Mouse (Mus musculus) spleen, postnatal 14 days (tissue): ENCODE data around the gene Plg.
A peak's percentile ranks its signal among the peaks of the same experiment; 100 is the strongest.

Experiments
- DNase-seq, 2 experiments: peaks; one replicate each; pipeline ENCODE4 v3.0.0; 2021 to 2022; ENCODE audit warnings: low spot score in 2 of 2

Plg gene

DNA sequence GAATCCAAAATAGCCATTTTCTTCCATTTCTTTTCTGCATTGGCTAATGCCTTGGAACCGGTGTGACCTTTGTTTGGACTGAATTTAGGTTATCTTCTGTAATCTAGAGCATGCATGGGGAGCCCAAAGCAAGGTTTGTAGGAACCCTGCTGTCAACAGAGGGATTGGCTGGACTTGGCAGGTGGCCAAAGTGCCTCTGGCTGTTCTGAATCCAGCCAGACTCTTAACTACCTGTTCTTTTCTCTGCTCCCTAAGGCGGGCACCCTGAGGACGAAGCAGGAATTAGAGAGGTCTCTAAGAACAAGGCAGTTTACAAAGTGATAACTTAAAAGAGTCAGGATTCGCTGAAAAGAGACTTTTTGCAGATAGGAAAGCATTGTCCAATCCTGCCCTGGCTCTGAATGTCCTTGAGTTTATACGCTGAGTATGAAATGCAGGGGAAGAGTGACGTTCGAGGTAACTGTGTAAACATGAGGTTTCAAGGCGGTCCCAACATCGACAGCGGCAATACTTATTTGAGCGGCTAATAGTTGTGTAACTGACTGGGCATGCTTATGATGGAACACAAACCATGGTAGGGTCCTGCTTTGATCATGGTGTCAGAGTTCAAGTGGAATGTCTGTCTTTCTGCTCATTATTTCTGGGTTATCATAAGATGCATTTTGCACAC, 74.6 kb downstream of the Plg start:
- DNase-seq = no peak

DNA sequence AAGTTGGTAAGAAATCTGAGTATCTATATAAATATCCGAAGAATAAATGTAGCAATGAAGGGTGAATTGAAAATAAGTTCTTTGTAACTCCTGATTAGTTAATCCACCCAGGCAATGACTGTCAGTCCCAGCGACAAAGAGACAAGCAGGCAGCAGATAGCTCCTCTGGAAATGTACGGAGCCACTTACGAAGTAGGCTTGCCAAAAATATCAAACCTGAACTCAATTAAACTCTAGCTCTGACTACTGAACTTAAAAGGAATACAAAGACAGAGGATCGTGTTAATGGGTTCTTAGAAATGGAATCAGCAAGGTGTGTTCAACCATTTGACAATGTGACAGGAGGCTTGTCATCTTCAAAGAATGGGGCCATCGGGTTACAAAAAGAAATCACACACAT, 75.3 kb downstream of the Plg start:
- no peak for DNase-seq

DNA sequence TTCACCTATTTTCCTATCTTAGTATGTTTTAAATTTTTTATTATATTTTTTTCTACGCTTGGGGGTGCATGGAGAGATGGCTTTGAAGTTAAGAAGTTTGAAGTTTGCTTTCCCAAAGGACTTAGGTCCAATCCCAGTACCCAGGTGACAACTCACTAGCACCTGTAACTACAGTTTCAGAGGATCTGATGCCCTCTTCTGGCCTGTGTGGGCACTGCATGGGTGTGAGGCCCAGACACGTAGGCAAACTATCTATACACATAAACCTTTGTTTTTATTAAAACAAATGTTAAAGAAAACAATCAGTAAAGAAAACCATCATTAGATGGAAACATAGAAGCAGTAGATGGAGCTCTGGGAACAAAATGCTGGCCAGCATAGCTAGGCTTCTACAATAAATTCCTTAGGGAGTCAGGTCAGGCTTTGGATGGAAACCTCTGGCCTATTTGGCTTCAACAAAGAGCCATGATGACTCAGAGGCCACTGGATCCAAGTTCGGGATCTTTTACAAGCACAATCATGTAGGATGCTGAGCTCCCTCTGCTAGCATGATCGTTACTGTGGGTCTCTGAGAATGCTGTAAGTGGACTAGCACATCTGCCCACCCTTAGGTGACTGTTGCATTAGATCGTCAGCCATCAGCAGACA, 76.9 kb downstream of the Plg start:
- DNase-seq = peak in 1 of 2 experiments; percentile 5

DNA sequence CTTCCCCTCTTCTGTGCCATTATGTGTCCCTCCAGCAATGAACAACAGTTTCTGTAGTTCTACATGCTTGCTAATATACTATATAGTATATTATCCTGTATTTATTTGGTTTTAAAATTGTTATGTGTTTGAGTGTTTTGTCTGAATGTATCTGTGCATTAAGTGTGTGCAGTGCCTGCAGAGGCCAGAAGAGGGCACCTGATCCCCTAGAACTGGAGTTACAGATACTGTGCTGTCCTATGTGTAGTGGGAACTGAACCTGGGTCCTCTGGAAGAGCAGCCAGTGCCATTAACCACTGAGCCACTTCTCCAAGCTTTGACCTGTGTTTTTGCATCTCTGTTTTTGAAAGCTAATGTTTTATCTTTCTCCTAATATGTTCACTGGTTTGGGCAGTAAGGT, 82.8 kb downstream of the Plg start:
- DNase-seq = no peak

DNA sequence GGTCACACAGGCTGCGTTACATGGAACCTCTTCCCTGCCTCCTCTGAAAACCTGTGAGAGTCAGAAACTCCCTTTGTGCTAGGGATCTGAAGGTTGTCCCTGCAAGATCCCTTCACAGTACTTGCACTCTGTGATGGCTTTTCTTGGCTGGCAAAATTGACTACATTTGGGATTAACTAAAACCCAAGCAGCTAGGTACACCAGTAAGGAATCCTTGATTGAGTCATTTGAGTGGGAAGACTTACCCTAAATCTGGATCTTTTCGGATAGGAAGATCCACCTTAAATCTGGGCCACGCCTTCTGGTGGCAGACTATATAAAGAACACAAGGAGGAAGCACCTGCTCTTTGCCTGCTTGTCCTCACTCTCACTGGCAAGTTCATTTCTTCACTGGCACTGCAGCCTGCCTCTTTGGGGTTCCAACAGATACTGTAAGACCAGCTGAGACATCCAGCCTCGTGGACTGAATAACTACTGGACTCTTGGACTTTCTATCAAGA, 88.1 kb downstream of the Plg start:
- no peak for DNase-seq

DNA sequence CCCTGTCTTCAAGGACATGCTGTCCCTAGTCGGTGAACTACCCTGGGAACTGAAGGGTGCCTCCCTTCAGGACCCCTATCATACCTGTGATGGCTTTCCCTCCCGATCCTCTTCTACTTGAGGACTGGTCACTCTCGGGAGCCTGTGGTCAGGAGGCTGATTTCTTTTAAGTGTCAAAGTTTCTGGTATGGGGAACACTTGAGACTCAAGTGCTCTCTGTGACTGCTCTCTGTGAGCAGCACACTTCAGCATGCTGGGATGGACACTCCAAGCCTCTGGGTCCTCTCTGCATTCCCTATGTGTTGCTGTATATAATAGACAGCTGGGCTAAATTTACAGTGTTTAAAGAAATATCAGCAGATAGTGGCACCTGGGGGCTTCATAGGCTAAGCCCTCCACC, 89.2 kb downstream of the Plg start:
- DNase-seq = no peak

DNA sequence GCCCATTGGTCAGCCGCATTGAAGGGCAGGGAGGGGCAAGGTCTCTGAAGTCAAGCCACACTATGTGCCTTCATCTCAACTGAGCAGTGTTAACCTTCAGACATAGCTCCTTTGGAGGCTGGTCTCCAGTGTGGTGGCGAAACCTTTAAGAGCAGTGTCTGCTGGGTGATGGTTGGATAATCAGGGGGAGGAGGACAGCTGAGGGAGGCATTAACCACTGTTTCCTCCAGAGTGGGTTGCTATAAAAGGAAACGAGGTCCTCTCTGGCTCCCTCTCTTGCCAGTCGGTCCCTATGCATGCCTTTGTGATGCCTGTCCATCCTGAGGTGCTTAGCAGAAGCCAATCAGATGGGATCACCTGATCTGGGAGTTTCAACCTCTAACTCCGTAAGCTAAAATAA, 90.3 kb downstream of the Plg start:
- DNase-seq = no peak
